Mouse (Mus musculus) erythroblast, embryonic 14.5 days (primary cell): ENCODE results near the gene Col25a1. TPM values are rescaled to one million over a fixed set of nuclear protein-coding genes. Genes with fewer than 3 reads are reported as not detected.

Source experiments
- H3K27me3 ChIP-seq: 2 replicates; pipeline ENCODE4 v1.6.1; 2012; ENCODE audit warnings: inconsistent platforms; ENCODE audit not compliant: control insufficient read depth
- H3K36me3 ChIP-seq: 2 replicates; pipeline ENCODE4 v1.6.1; 2012; ENCODE audit warnings: mild to moderate bottlenecking, inconsistent platforms; ENCODE audit not compliant: control insufficient read depth
- H3K4me1 ChIP-seq: 2 replicates; pipeline ENCODE4 v1.6.1; 2012; ENCODE audit warnings: inconsistent platforms; ENCODE audit not compliant: control insufficient read depth
- H3K4me3 ChIP-seq: replicated peaks from 2 replicates; pipeline ENCODE3; 2012; ENCODE audit warnings: moderate library complexity, mild to moderate bottlenecking, inconsistent platforms
- H3K9me3 ChIP-seq: 2 replicates; pipeline ENCODE4 v1.6.1; 2012; ENCODE audit warnings: low read length, inconsistent platforms, mixed read lengths; ENCODE audit not compliant: control insufficient read depth
- GATA1 ChIP-seq: IDR thresholded peaks from 2 replicates; pipeline ENCODE4 v1.6.1; 2012; ENCODE audit warnings: low read length, inconsistent platforms, mixed read lengths
- TAL1 ChIP-seq: IDR thresholded peaks from 3 replicates; pipeline ENCODE4 v1.6.1; 2012; ENCODE audit warnings: low read length, inconsistent platforms, mixed read lengths
- polyA plus RNA-seq: library from polyadenylated mRNA; stranded (reverse); fragments of >175 nt; gene quantifications from 2 replicates; pipeline ENCODE4 v1.2.3, GENCODE M21; 2012

Gene Col25a1
- polyA plus RNA-seq, 1 experiment: 0.01 TPM

DNA sequence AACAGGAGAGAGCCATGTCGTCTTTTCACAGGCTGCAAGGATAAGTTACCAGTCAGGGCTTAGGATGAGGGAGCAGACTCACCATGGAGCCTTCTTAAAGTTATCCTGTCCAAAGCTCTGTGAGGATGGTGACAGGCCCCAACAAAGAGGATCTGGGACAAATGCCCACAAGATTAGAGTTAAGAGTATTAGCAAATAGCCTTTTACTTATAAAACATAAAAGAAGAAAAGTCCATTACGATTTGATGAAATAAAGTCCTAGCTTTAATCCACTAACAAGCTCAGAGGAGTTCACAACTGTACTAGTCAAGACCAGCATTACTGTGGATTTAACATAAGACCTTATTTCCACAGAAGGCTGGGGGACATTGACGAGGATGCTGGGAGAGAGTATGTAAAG lies 26.2 kb downstream of the Col25a1 start:
- TF ChIP-seq GATA1: no peak
- no peak for TF ChIP-seq TAL1
- no peaks in the 10 kb centered on the region for H3K27me3 ChIP-seq
- H3K36me3 ChIP-seq: no peaks in the 10 kb centered on the region
- no peaks in the 10 kb centered on the region for H3K4me1 ChIP-seq
- H3K4me3 ChIP-seq: no peak overlapping the region
- H3K9me3 ChIP-seq: no peaks in the 10 kb centered on the region; the same call in 1 of the 2 replicates

DNA sequence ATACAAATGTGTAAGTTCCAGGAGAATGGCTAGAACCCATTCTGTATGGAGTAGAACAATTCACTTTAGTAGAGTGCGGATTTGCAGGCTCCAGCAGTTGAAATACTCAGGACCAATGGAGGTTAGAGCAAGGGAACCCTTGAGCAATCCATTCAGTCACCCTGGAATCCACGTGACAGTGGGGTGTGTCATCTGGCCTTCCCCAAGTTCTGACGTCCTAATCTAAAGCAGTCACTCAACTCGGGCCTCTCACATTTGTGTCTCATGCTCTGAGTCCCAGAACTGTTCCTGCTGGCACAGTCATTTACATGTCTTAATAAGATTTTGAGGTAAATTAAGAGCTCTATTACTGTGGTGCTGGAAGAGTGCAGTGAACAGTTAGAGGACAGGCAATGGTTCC lies 28.6 kb downstream of the Col25a1 start:
- no peaks in the 10 kb centered on the region for H3K36me3 ChIP-seq
- H3K4me1 ChIP-seq: no peaks in the 10 kb centered on the region
- TF ChIP-seq TAL1 (no peak), GATA1 (no peak)
- no peak overlapping the region for H3K4me3 ChIP-seq
- 0 out of 2 replicates have a peak, but pooled peaks cover 3% of the 10 kb centered on the region for H3K9me3 ChIP-seq
- H3K27me3 ChIP-seq: no peaks in the 10 kb centered on the region

DNA sequence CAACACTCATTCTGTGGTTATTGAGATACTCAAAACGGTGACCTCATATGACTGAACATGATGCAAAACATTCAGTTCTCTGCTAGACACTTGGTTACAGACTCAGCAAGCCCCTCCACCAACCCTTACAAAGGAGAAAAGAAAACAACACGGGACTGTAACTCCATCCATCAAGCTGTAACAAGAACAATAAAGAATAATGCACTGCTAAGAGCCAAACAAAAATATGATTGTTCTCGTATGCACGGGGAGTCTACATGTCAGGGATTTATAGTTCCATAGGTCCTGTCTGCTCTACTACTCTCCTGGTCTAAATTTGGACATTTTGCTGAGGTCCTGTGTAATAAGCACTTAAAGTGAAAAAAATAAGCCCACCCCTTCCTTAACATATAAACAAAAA lies 29.6 kb downstream of the Col25a1 start:
- TF ChIP-seq GATA1: no peak
- TF ChIP-seq TAL1: no peak
- no peaks in the 10 kb centered on the region for H3K4me1 ChIP-seq
- no peaks in the 10 kb centered on the region for H3K36me3 ChIP-seq
- 0 out of 2 replicates have a peak, but pooled peaks cover 3% of the 10 kb centered on the region for H3K9me3 ChIP-seq
- H3K4me3 ChIP-seq: no peak overlapping the region
- no peaks in the 10 kb centered on the region for H3K27me3 ChIP-seq

DNA sequence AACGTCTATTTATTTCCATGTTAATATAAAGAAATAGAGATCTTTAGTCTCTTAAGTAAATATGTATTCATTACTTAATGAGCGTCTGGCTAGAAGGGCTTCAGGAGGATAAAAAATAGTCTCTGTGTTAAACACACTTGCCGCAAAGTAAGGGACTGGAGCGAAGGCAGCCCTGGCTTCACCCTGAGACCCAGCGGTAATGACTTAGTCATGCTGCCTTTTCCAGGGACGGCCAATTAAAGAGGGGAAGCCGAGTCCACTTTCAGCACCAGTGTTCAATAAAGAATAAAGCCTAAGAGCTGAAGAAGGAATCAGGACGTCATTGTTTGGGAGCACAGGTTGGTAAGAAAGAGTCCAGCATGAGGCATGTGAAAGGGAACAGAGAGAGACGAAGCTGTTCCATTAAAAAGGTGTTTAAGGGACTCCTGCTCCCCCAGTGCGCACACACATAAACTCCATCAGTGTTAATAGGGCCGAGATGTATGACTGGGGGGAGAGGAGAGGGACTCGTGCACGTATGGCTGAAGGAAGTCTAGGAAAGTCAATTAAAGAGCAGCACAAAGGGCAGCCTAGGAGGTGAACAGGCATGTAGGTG lies 30.1 kb downstream of the Col25a1 start:
- no peak overlapping the region for H3K4me3 ChIP-seq
- 0 out of 2 replicates have a peak, but pooled peaks cover 3% of the 10 kb centered on the region for H3K9me3 ChIP-seq

DNA sequence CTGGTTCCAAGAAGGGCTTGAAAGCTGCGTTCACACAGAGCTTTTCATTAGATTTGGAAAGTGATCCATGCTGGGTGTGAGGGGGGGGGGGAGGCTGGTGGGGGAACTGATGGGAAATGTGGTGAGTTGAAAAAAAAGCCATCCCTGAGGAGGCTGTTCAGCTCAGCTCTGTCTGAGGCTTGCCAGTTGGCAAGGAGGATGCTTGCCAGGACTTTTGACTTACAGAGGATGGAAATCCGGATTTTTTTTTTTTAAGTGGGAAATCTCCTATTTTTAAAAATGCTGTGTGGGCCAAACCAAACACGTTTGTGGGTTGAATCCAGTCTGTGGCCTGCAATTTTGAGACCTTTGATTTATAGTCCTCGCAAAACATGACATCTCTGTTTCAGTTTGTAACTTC lies 35.6 kb downstream of the Col25a1 start:
- Histone ChIP-seq H3K4me3 (no peak overlapping the region), H3K27me3 (no peaks in the 10 kb centered on the region), H3K9me3 (0 out of 2 replicates have a peak, but pooled peaks cover 3% of the 10 kb centered on the region), H3K36me3 (no peaks in the 10 kb centered on the region), H3K4me1 (no peaks in the 10 kb centered on the region)
- TF ChIP-seq TAL1 (no peak), GATA1 (no peak)

More for the DNA sequence above, 30.1 kb downstream of the Col25a1 start:
- Histone ChIP-seq H3K36me3 (no peaks in the 10 kb centered on the region), H3K27me3 (no peaks in the 10 kb centered on the region), H3K4me1 (no peaks in the 10 kb centered on the region)
- TF ChIP-seq TAL1 (no peak), GATA1 (no peak)

DNA sequence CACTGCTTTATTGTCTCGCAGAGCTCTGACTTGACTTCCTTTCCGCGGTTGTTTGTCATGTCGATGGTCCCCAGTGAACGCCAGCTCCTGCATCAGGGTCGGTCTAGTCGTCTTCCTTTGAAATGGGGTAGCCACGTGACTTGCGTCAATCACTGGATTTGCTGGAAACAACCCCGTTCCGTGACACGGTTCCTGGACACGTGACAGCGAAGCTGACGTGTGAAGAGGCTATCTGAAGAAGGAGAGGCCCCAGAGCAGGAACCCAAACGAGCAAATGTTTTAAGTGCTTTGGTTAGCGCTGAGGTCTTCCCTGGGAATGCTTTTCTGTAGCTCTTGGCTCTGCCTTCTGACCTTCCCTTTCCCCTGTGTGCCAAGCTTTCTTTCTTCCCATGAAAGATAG lies 41.5 kb downstream of the Col25a1 start:
- no peaks in the 10 kb centered on the region for H3K4me1 ChIP-seq
- H3K27me3 ChIP-seq: no peaks in the 10 kb centered on the region
- no peaks in the 10 kb centered on the region for H3K9me3 ChIP-seq
- no peak overlapping the region for H3K4me3 ChIP-seq
- no peaks in the 10 kb centered on the region for H3K36me3 ChIP-seq
- no peak for TF ChIP-seq TAL1
- no peak for TF ChIP-seq GATA1

DNA sequence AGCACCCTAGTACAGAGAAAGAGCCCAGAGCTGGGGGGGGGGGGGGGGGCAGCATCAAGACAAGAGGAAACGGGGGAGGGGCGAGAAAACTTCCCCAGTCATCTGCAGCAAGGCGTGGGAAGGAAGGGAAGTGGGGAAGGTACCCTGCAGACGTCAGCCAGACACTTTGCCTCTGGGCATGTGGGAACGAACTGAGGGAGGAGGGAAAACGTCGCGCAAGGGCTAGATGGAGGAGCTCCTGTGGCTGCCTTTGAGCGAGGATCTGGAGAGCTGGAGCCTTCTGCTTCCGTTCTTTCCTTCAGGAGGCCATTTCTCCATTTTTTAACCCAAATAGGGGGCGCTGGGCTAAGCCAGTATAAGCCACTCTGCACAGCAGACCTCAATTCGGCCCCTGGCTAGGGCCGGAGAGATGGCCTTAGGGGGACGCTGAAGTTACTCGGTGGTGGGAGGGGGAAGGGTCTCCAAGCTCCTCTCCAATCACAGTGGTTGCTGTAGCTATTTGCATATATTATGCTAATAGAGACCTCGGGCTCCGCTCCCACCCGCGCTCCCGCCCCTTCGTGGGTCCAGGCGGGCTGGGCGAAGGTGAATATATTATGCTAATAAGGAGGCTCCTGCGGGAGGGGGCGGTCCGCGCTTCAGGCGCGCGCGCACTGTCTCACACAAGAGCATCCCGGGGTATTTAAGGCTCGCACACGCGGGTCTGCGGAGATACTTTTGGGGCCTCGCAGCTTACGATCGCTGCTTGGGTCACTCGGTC lies 49.1 kb downstream of the Col25a1 start:
- Histone ChIP-seq H3K4me3 (no peak overlapping the region), H3K27me3 (peaks cover 20% of the 10 kb centered on the region), H3K36me3 (no peaks in the 10 kb centered on the region), H3K9me3 (no peaks in the 10 kb centered on the region), H3K4me1 (no peaks in the 10 kb centered on the region)
- TF ChIP-seq TAL1 (no peak), GATA1 (no peak)

DNA sequence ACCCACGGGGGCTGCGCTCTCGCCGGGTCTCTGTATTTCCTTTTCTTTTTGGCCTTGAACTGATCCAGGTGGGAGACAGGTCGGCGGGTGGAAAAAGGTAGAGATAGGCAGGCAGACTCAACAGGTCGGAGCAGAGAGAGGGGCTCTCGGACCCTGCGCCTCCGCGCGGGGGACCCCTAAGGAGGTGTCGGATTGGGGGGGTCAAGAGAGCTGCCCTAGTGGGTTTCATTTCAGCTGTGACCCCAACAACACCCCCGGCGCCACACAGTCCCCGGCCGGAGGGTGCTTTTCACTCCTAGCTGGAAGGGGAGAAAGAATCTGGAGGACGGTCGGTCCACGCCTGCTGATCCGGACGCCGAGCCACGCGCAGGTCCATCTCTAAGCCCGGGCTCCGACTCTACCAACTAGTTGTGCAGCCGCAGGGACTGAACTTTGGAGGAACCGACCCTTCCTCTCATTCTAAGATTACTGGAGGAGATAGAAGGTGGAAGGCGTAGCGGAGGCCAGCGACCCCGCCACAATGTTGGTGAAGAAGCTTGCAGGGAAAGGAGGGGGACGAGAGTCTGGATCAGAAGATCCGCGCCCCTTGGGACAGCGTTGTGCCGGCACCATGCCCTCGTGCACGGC lies 49.8 kb downstream of the Col25a1 start:
- no peaks in the 10 kb centered on the region for H3K36me3 ChIP-seq
- H3K9me3 ChIP-seq: no peaks in the 10 kb centered on the region
- TF ChIP-seq GATA1: no peak
- H3K4me1 ChIP-seq: no peaks in the 10 kb centered on the region
- peaks cover 20% of the 10 kb centered on the region for H3K27me3 ChIP-seq
- peak overlapping the region; percentile 31 for H3K4me3 ChIP-seq

DNA sequence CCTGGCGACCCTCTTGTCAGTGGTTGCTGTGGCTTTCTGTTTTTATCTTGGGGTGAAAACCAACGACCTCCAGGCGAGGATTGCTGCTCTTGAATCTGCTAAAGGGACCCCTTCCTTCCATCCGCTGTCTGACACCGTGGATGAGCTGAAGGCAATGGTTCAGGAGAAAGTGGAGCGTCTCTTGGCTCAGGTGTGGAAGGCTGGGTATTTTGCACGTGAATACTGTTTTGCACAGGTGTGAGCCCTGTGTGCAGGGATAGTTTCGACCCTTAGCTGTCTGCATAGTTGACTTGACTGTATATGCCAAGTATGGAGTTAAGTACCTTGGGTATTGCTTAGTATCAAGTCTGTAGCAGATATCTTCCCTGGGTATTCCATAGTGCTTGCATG lies 50.3 kb downstream of the Col25a1 start:
- Histone ChIP-seq H3K4me3 (peak overlapping the region; percentile 9), H3K36me3 (no peaks in the 10 kb centered on the region), H3K4me1 (no peaks in the 10 kb centered on the region), H3K27me3 (peaks cover 20% of the 10 kb centered on the region), H3K9me3 (no peaks in the 10 kb centered on the region)
- TF ChIP-seq GATA1 (no peak), TAL1 (no peak)
